Mouse (Mus musculus) neural tube, embryonic 14.5 days (tissue): ENCODE results near the gene Olfr963. TPM values are rescaled to one million over a fixed set of nuclear protein-coding genes. Genes with fewer than 3 reads are reported as not detected.
"Not testable (repeated sequence)": the region's sequence is repeated elsewhere in the genome, so short reads cannot be mapped to it uniquely, and the experiment has no call there.

Source experiments
- ATAC-seq: fragments of 200-750 bp; cut with Nextera tagmentation; 2 replicates; pipeline ENCODE4 v1.8.0; 2017; ENCODE audit warnings: low read depth, mild to moderate bottlenecking, moderate TSS enrichment, moderate library complexity
- H3K27ac ChIP-seq: fragments of 300-500 bp; sonication (generic); 2 replicates; pipeline ENCODE4 v1.5.1; 2014; ENCODE audit warnings: low read depth, mild to moderate bottlenecking, control low read depth, low read length, moderate library complexity, mixed read lengths
- H3K27me3 ChIP-seq: fragments of 300-500 bp; sonication (generic); 2 replicates; pipeline ENCODE4 v1.6.1; 2014; ENCODE audit warnings: low read length; ENCODE audit not compliant: control insufficient read depth, insufficient read depth
- H3K36me3 ChIP-seq: fragments of 300-500 bp; sonication (generic); 2 replicates; pipeline ENCODE4 v1.6.1; 2014; ENCODE audit warnings: low read length, mixed read lengths; ENCODE audit not compliant: control insufficient read depth, insufficient read depth
- H3K4me1 ChIP-seq: fragments of 300-500 bp; sonication (generic); 2 replicates; pipeline ENCODE4 v1.6.1; 2014; ENCODE audit warnings: low read length; ENCODE audit not compliant: control insufficient read depth, insufficient read depth
- H3K4me2 ChIP-seq: fragments of 300-500 bp; sonication (generic); 2 replicates; pipeline ENCODE4 v1.6.1; 2014; ENCODE audit warnings: mild to moderate bottlenecking, low read depth, low read length, control low read depth
- H3K4me3 ChIP-seq: fragments of 300-500 bp; sonication (generic); 2 replicates; pipeline ENCODE4 v1.5.1; 2014; ENCODE audit warnings: low read depth, low read length, control low read depth, mixed read lengths
- H3K9ac ChIP-seq: fragments of 300-500 bp; sonication (generic); replicated peaks from 2 replicates; pipeline ENCODE4 v1.6.1; 2014; ENCODE audit warnings: low read depth, mild to moderate bottlenecking, control low read depth, low read length, mixed read lengths
- H3K9me3 ChIP-seq: fragments of 300-500 bp; sonication (generic); 2 replicates; pipeline ENCODE4 v1.6.1; 2016; ENCODE audit warnings: low read length; ENCODE audit not compliant: control insufficient read depth
- WGBS: fragments of 180-500 bp; shearing (Covaris S2); extraction: QIAGEN DNeasy Blood & Tissue Kit; methylation state at CpG from one replicate; pipeline ENCODE4 v1.1.7; 2014; 5-methylcytosine and 5-hydroxymethylcytosine counted together
- polyA plus RNA-seq: library from polyadenylated mRNA; unstranded; fragments of >200 nt; fragmentation: Nextera tagmentation; extraction: Ambion mirVana; gene quantifications from 2 replicates; pipeline ENCODE4 v1.2.1, GENCODE M21; 2014

Gene Olfr963
- polyA plus RNA-seq, 1 experiment from 2014 or later: not detected

DNA sequence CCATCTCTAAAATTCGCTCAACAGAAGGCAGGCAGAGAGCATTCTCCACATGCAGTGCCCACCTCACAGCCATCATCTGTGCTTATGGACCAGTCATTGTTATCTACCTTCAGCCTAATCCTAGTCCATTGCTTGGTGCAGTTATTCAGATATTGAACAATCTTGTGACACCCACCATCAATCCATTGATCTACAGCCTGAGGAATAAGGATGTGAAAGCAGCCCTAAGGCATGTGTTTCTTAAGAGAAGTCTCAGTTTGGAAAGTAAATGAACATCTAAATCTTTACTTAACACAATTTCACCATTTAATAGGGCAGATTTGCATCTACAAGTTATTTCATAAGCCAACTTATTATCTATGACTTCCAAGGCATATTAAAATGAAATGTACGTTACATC is 2.7 kb downstream of the Olfr963 start:
- no peaks in the 10 kb centered on the region for H3K36me3 ChIP-seq
- H3K27me3 ChIP-seq: no peaks in the 10 kb centered on the region
- no peak overlapping the region for H3K27ac ChIP-seq
- no peak for ATAC-seq
- no peaks in the 10 kb centered on the region for H3K4me1 ChIP-seq
- H3K4me2 ChIP-seq: no peak overlapping the region
- no peaks in the 10 kb centered on the region for H3K9me3 ChIP-seq
- WGBS: 81% methylated on average over 2 of the region's 2 CpGs
- no peak overlapping the region for H3K4me3 ChIP-seq
- H3K9ac ChIP-seq: no peak overlapping the region

DNA sequence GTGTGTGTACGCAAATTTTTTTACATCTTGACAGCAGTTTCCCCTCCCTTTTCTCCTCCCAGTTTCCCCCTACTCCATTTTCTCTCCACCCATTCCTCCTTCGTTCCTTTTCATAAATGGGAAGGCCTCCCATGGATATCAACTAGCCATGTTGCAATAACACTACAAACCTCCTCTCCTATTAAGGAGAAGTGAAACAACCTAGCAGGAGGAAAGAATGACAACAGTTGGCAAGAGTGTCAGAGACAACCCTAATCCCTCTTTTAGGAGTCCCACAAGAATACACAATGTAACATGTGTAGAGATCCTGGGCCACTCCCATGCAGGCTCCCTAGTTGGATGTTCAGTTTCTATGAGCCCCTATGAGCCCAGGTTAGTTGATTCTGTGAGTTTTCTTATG is 7.8 kb downstream of the Olfr963 start:
- no peak for ATAC-seq
- H3K4me1 ChIP-seq: no peaks in the 10 kb centered on the region
- 80% methylated on average over 2 of the region's 2 CpGs for WGBS
- no peak overlapping the region for H3K4me3 ChIP-seq
- no peaks in the 10 kb centered on the region for H3K27me3 ChIP-seq
- H3K9ac ChIP-seq: no peak overlapping the region
- no peaks in the 10 kb centered on the region for H3K36me3 ChIP-seq
- H3K4me2 ChIP-seq: no peak overlapping the region
- H3K27ac ChIP-seq: no peak overlapping the region
- H3K9me3 ChIP-seq: no peaks in the 10 kb centered on the region

DNA sequence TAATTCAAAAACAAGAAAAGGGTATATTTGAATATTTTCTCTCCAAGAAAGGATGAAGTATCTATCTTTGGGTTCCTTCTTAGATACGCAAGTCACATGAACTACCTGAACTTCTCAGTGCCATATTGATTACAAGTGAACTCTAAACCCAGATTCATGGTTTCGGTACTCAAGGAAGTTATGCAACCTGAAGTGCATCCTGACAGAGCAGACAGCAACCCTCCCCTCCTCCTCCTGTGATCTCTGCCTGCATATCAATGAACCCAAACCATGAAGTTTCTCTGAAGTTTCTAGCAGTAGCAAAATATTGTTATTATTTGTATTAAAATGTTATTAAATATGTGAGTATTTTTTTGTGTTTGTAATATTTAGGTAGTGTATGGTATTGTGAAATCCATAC is 11.6 kb downstream of the Olfr963 start:
- Histone ChIP-seq H3K9me3 (no peaks in the 10 kb centered on the region), H3K9ac (no peak overlapping the region), H3K4me3 (no peak overlapping the region), H3K27ac (no peak overlapping the region), H3K4me2 (no peak overlapping the region), H3K4me1 (no peaks in the 10 kb centered on the region), H3K27me3 (no peaks in the 10 kb centered on the region), H3K36me3 (no peaks in the 10 kb centered on the region)
- 96% methylated on average over 2 of the region's 2 CpGs for WGBS
- no peak for ATAC-seq

DNA sequence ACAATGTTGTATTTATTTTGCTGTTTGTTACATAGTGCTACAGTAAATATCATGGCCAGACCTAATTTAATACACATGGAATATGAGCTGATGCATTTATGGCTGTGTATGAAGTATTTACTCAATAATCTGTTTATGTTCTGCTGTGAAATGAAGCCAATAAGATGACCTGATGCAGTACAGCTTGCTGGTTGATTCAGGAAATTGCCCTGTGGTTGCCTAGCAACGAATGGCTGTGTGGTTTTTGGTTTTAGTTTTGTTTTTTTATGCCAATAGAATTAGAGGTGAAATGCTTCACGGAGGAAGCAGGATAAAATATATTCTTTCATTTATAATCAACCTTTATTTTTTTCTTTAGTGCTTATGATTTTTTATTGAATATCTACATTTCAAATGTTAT is 12.3 kb downstream of the Olfr963 start:
- Histone ChIP-seq H3K36me3 (no peaks in the 10 kb centered on the region), H3K9ac (no peak overlapping the region), H3K9me3 (no peaks in the 10 kb centered on the region), H3K4me2 (no peak overlapping the region), H3K4me3 (no peak overlapping the region), H3K27ac (no peak overlapping the region), H3K4me1 (no peaks in the 10 kb centered on the region), H3K27me3 (no peaks in the 10 kb centered on the region)
- ATAC-seq: peak; percentile 58; the same call in 1 of the 2 replicates
- WGBS: 58% methylated on average over 2 of the region's 2 CpGs

DNA sequence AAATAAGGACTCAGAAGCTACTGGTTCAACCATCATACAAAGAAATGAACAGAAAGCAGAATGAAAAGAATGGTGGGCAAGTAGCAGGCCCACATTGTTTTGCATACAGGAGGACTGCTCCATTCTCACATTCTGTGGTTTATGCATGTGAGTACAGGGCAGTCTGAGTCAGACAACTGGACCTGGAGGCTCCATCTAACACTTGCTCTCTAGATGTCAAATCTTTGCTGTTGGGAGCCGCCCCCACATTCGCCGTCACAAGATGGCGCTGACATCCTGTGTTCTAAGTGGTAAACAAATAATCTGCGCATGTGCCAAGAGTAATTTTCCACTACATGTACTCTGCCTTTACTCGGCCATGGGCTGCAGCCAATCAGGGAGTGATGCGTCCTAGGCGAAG is 34.1 kb downstream of the Olfr963 start:
- not testable (repeated sequence) for ATAC-seq
- 83% methylated on average over 7 of the region's 8 CpGs for WGBS

DNA sequence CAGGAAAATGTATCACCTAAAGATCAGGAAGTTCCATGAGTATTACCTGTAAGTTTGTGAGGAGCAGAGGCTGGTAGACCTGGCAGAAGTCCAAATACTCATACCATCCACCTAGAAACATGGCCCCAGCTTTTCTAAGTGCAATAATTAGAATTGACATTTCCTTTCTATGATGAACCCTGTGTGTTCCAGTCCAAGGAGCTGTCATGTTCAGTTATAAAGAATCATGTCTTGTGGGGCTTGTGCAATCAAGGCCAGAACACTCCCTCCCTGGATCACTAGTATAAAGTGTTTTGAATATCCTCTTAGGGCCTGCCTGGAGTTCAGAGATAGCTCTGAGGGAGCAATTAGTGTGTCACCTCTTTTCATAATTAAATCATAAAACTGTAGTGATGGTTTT is 40.0 kb downstream of the Olfr963 start, which contains the start of gene Olfr149:
Gene Olfr149 (minus strand): TSS at position 101 of the 400 bp plus-strand sequence.
- ATAC-seq: no peak
- Histone ChIP-seq H3K4me3 (no peak within 1 kb of the TSS), H3K9me3 (no peaks in the 10 kb centered on the region), H3K4me2 (no peak within 1 kb of the TSS), H3K27me3 (no peaks in the 10 kb centered on the region), H3K27ac (no peak within 1 kb of the TSS), H3K36me3 (no peaks in the 10 kb centered on the region), H3K9ac (no peak within 1 kb of the TSS), H3K4me1 (no peaks in the 10 kb centered on the region)

More for the DNA sequence above, 34.1 kb downstream of the Olfr963 start:
- H3K27ac ChIP-seq, H3K4me1 ChIP-seq, H3K9me3 ChIP-seq, H3K27me3 ChIP-seq, H3K9ac ChIP-seq, H3K36me3 ChIP-seq, H3K4me2 ChIP-seq, H3K4me3 ChIP-seq: not testable (repeated sequence)

DNA sequence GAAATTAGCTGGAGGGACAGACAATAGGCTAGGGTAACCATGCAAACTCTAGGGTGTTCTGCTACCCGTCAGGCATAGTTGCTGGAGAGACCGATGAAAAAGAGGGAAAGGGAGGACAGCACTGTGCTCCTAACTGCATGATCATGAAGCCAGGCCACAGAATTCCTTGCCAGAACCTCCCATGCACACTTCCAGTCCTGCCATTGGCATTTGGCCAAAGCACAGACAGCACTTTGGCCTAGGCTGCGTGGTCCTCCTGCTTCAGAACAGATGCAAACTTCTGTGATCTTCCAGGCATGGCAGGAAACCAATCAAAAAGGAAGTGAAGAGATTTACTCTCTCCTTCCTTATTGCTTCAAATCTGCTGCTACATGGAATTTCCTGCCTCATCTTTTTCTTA is 42.0 kb downstream of the Olfr963 start:
- WGBS: 79% methylated on average over 3 of the region's 3 CpGs
- H3K9ac ChIP-seq: no peak overlapping the region
- no peaks in the 10 kb centered on the region for H3K9me3 ChIP-seq
- H3K4me1 ChIP-seq: no peaks in the 10 kb centered on the region
- ATAC-seq: no peak
- H3K36me3 ChIP-seq: no peaks in the 10 kb centered on the region
- no peak overlapping the region for H3K4me2 ChIP-seq
- H3K27me3 ChIP-seq: no peaks in the 10 kb centered on the region
- no peak overlapping the region for H3K4me3 ChIP-seq
- no peak overlapping the region for H3K27ac ChIP-seq

DNA sequence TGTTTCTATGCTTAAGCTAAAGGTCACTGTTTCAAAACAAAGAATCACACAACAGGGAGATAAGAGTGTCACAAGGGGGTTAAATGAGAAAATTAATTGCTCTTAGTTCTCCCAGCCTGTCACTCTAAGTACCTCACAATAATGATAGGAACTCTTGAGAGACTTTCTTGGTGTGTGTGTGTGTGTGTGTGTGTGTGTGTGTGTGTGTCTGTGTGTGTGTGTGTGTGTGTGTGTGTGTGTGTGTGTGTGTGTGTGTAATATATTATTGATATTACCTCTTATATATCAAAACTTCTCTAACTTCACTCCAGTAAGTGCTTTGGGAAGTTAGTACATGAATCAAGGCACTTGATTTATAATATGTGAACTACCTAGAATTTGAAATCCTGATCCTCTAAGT is 44.0 kb downstream of the Olfr963 start, which contains the start of gene Olfr965:
Gene Olfr965 (plus strand): TSS at position 301 of the 400 bp plus-strand sequence.
- Histone ChIP-seq H3K27ac (no peak within 1 kb of the TSS), H3K27me3 (no peaks in the 10 kb centered on the region), H3K4me3 (no peak within 1 kb of the TSS), H3K36me3 (no peaks in the 10 kb centered on the region), H3K4me2 (no peak within 1 kb of the TSS), H3K4me1 (no peaks in the 10 kb centered on the region), H3K9me3 (no peaks in the 10 kb centered on the region), H3K9ac (no peak within 1 kb of the TSS)
- no peak for ATAC-seq
